Mouse (Mus musculus): ENCODE measurements around the gene Rgs3.

The Rgs3 gene

GRCm38 (mm10) chr4:62731531-62732063 is 171.9 kb downstream of the Rgs3 start:
- no peak for DNase-seq

GRCm38 (mm10) chr4:62732096-62732495 is 172.4 kb downstream of the Rgs3 start:
- DNase-seq = no peak

- peak; percentile 47 for DNase-seq
Observed at GRCm38 (mm10) chr4:62732840-62733239, 173.2 kb downstream of the Rgs3 start.

GRCm38 (mm10) chr4:62733938-62734337 is 174.3 kb downstream of the Rgs3 start:
- no peak for DNase-seq

GRCm38 (mm10) chr4:62735291-62735690 is 175.6 kb downstream of the Rgs3 start:
- DNase-seq = no peak

GRCm38 (mm10) chr4:62735878-62736277 is 176.2 kb downstream of the Rgs3 start:
- DNase-seq = peak; percentile 58

- DNase-seq = peak; percentile 48
Observed at GRCm38 (mm10) chr4:62736421-62736820, 176.8 kb downstream of the Rgs3 start.

- DNase-seq = no peak
Observed at GRCm38 (mm10) chr4:62736904-62737303, 177.3 kb downstream of the Rgs3 start.

- DNase-seq = peak; percentile 67
Observed at GRCm38 (mm10) chr4:62737983-62738695, 178.5 kb downstream of the Rgs3 start.

- DNase-seq = no peak
Observed at GRCm38 (mm10) chr4:62738996-62739395, 179.3 kb downstream of the Rgs3 start.

- DNase-seq = no peak
Observed at GRCm38 (mm10) chr4:62739591-62739990, 179.9 kb downstream of the Rgs3 start.

GRCm38 (mm10) chr4:62740282-62741054 is 180.8 kb downstream of the Rgs3 start:
- DNase-seq = no peak

GRCm38 (mm10) chr4:62741055-62741453 is 181.4 kb downstream of the Rgs3 start:
- DNase-seq = no peak

- no peak for DNase-seq
Observed at GRCm38 (mm10) chr4:62741601-62742000, 182.0 kb downstream of the Rgs3 start.

- no peak for DNase-seq
Observed at GRCm38 (mm10) chr4:62742885-62743760, 183.5 kb downstream of the Rgs3 start.

- DNase-seq = no peak
Observed at GRCm38 (mm10) chr4:62744534-62744956, 184.9 kb downstream of the Rgs3 start.

GRCm38 (mm10) chr4:62744985-62745638 is 185.5 kb downstream of the Rgs3 start:
- no peak for DNase-seq

Measured in lung, postnatal 36 days (tissue).